Mouse (Mus musculus): ENCODE data around the gene Smarcc2. TPM values are rescaled to one million over a fixed set of nuclear protein-coding genes. Genes with fewer than 3 reads are reported as not detected.

Gene Smarcc2
- 72.2 and 106 TPM in 2 replicates for polyA plus RNA-seq (2016; fragmentation: Nextera tagmentation; extraction: Ambion mirVana)

GRCm38 (mm10) chr10:128458719-128459408 is at the start of gene Smarcc2:
Gene Smarcc2 (plus strand): TSS chr10:128459248.
- peak within 1 kb of the TSS; percentile 95 for H3K4me3 ChIP-seq
- H3K36me3 ChIP-seq = peaks cover 30% of the 10 kb centered on the region
- H3K27ac ChIP-seq = peak within 1 kb of the TSS; percentile 98
- H3K27me3 ChIP-seq (ENCODE audit: insufficient read depth, poor library complexity, severe bottlenecking) = peaks cover 29% of the 10 kb centered on the region
- no peaks in the 10 kb centered on the region for H3K9me3 ChIP-seq
- H3K4me1 ChIP-seq (replicated peaks) = peaks cover 15% of the 10 kb centered on the region
- WGBS = under 1% methylated on average over 86 of the region's 86 CpGs
- DNase-seq (ENCODE audit: low spot score) = peak; percentile 81

GRCm38 (mm10) chr10:128409692-128410559 is 49.1 kb upstream of the Smarcc2 start:
- no peaks in the 10 kb centered on the region for H3K9me3 ChIP-seq
- H3K36me3 ChIP-seq = peaks cover 49% of the 10 kb centered on the region
- H3K27me3 ChIP-seq (ENCODE audit: insufficient read depth, poor library complexity, severe bottlenecking) = no peaks in the 10 kb centered on the region
- 5% methylated on average over 36 of the region's 36 CpGs for WGBS
- H3K4me1 ChIP-seq (replicated peaks) = peaks cover 57% of the 10 kb centered on the region
- H3K27ac ChIP-seq = peak overlapping the region; percentile 96
- peak; percentile 98 for DNase-seq (ENCODE audit: low spot score)
- peak overlapping the region; percentile 87 for H3K4me3 ChIP-seq

GRCm38 (mm10) chr10:128410560-128410845 is 48.5 kb upstream of the Smarcc2 start:
- Histone ChIP-seq H3K4me1 (replicated peaks) (peaks cover 57% of the 10 kb centered on the region), H3K9me3 (no peaks in the 10 kb centered on the region), H3K27me3 (ENCODE audit: insufficient read depth, poor library complexity, severe bottlenecking) (no peaks in the 10 kb centered on the region), H3K27ac (peak overlapping the region; percentile 96), H3K4me3 (peak overlapping the region; percentile 87), H3K36me3 (peaks cover 51% of the 10 kb centered on the region)
- 19% methylated on average over 4 of the region's 4 CpGs for WGBS
- no peak for DNase-seq (ENCODE audit: low spot score)

- Histone ChIP-seq H3K4me3 (peak within 1 kb of the TSS; percentile 87), H3K27me3 (ENCODE audit: insufficient read depth, poor library complexity, severe bottlenecking) (no peaks in the 10 kb centered on the region), H3K4me1 (replicated peaks) (peaks cover 57% of the 10 kb centered on the region), H3K27ac (peak within 1 kb of the TSS; percentile 96), H3K36me3 (peaks cover 51% of the 10 kb centered on the region), H3K9me3 (no peaks in the 10 kb centered on the region)
- under 1% methylated on average over 50 of the region's 50 CpGs for WGBS
- DNase-seq (ENCODE audit: low spot score) = peak; percentile 99
Observed at GRCm38 (mm10) chr10:128411211-128412054, 47.6 kb upstream of the Smarcc2 start, which contains the start of the genes Nabp2 and Rnf41. Gene Nabp2 (minus strand): TSS chr10:128411492. Gene Rnf41 (plus strand): TSS chr10:128411657.

- Histone ChIP-seq H3K9me3 (no peaks in the 10 kb centered on the region), H3K4me3 (peak overlapping the region; percentile 87), H3K27ac (peak overlapping the region; percentile 96), H3K27me3 (ENCODE audit: insufficient read depth, poor library complexity, severe bottlenecking) (no peaks in the 10 kb centered on the region), H3K4me1 (replicated peaks) (peaks cover 57% of the 10 kb centered on the region), H3K36me3 (peaks cover 51% of the 10 kb centered on the region)
- 1% methylated on average over 14 of the region's 14 CpGs for WGBS
- DNase-seq (ENCODE audit: low spot score) = no peak
Observed at GRCm38 (mm10) chr10:128412055-128412381, 47.0 kb upstream of the Smarcc2 start.

GRCm38 (mm10) chr10:128412558-128412957 is 46.5 kb upstream of the Smarcc2 start:
- DNase-seq (ENCODE audit: low spot score) = no peak
- H3K4me1 ChIP-seq (replicated peaks) = peaks cover 57% of the 10 kb centered on the region

GRCm38 (mm10) chr10:128413076-128413475 is 46.0 kb upstream of the Smarcc2 start:
- Histone ChIP-seq H3K4me1 (replicated peaks) (peaks cover 53% of the 10 kb centered on the region), H3K9me3 (no peaks in the 10 kb centered on the region), H3K27ac (no peak overlapping the region), H3K36me3 (peaks cover 51% of the 10 kb centered on the region), H3K4me3 (peak overlapping the region; percentile 87), H3K27me3 (ENCODE audit: insufficient read depth, poor library complexity, severe bottlenecking) (no peaks in the 10 kb centered on the region)
- DNase-seq (ENCODE audit: low spot score) = no peak
- WGBS = 75% methylated on average over 1 of the region's 1 CpGs

More at GRCm38 (mm10) chr10:128412558-128412957, 46.5 kb upstream of the Smarcc2 start:
- H3K4me3 ChIP-seq = peak overlapping the region; percentile 87
- no peaks in the 10 kb centered on the region for H3K27me3 ChIP-seq (ENCODE audit: insufficient read depth, poor library complexity, severe bottlenecking)
- WGBS = 64% methylated on average over 1 of the region's 1 CpGs
- peak overlapping the region; percentile 96 for H3K27ac ChIP-seq
- no peaks in the 10 kb centered on the region for H3K9me3 ChIP-seq
- peaks cover 51% of the 10 kb centered on the region for H3K36me3 ChIP-seq

GRCm38 (mm10) chr10:128414848-128415247 is 44.2 kb upstream of the Smarcc2 start:
- Histone ChIP-seq H3K4me1 (replicated peaks) (peaks cover 39% of the 10 kb centered on the region), H3K4me3 (no peak overlapping the region), H3K36me3 (peaks cover 65% of the 10 kb centered on the region), H3K27me3 (ENCODE audit: insufficient read depth, poor library complexity, severe bottlenecking) (no peaks in the 10 kb centered on the region), H3K27ac (no peak overlapping the region), H3K9me3 (no peaks in the 10 kb centered on the region)
- 94% methylated on average over 5 of the region's 5 CpGs for WGBS
- no peak for DNase-seq (ENCODE audit: low spot score)

GRCm38 (mm10) chr10:128422426-128422825 is 36.6 kb upstream of the Smarcc2 start:
- peaks cover 95% of the 10 kb centered on the region for H3K36me3 ChIP-seq

GRCm38 (mm10) chr10:128424604-128425003 is 34.4 kb upstream of the Smarcc2 start:
- peaks cover 92% of the 10 kb centered on the region for H3K36me3 ChIP-seq
- H3K27me3 ChIP-seq (ENCODE audit: insufficient read depth, poor library complexity, severe bottlenecking) = no peaks in the 10 kb centered on the region
- no peak for DNase-seq (ENCODE audit: low spot score)
- WGBS = 80% methylated on average over 7 of the region's 7 CpGs
- no peaks in the 10 kb centered on the region for H3K9me3 ChIP-seq
- H3K27ac ChIP-seq = no peak overlapping the region
- H3K4me3 ChIP-seq = no peak overlapping the region
- no peaks in the 10 kb centered on the region for H3K4me1 ChIP-seq (replicated peaks)

More at GRCm38 (mm10) chr10:128422426-128422825, 36.6 kb upstream of the Smarcc2 start:
- Histone ChIP-seq H3K27ac (no peak overlapping the region), H3K4me1 (replicated peaks) (no peaks in the 10 kb centered on the region), H3K4me3 (no peak overlapping the region), H3K27me3 (ENCODE audit: insufficient read depth, poor library complexity, severe bottlenecking) (no peaks in the 10 kb centered on the region), H3K9me3 (no peaks in the 10 kb centered on the region)
- WGBS = 89% methylated on average over 5 of the region's 5 CpGs
- no peak for DNase-seq (ENCODE audit: low spot score)

GRCm38 (mm10) chr10:128425260-128425659 is 33.8 kb upstream of the Smarcc2 start:
- Histone ChIP-seq H3K4me1 (replicated peaks) (no peaks in the 10 kb centered on the region), H3K4me3 (no peak overlapping the region), H3K27me3 (ENCODE audit: insufficient read depth, poor library complexity, severe bottlenecking) (no peaks in the 10 kb centered on the region), H3K9me3 (no peaks in the 10 kb centered on the region), H3K36me3 (peaks cover 92% of the 10 kb centered on the region), H3K27ac (no peak overlapping the region)
- no peak for DNase-seq (ENCODE audit: low spot score)
- WGBS = 92% methylated on average over 3 of the region's 3 CpGs

- DNase-seq (ENCODE audit: low spot score) = no peak
- no peaks in the 10 kb centered on the region for H3K9me3 ChIP-seq
- H3K27me3 ChIP-seq (ENCODE audit: insufficient read depth, poor library complexity, severe bottlenecking) = no peaks in the 10 kb centered on the region
- H3K27ac ChIP-seq = no peak overlapping the region
- WGBS = 92% methylated on average over 5 of the region's 5 CpGs
- H3K4me1 ChIP-seq (replicated peaks) = no peaks in the 10 kb centered on the region
- H3K36me3 ChIP-seq = peaks cover 87% of the 10 kb centered on the region
- no peak overlapping the region for H3K4me3 ChIP-seq
Observed at GRCm38 (mm10) chr10:128429052-128429451, 30.0 kb upstream of the Smarcc2 start.

All from hindbrain, embryonic 10.5 days (tissue).